In genomic region chr12:71977364-71977763, GRCm38 (mm10) we compare ENCODE assay signal across 21 mouse cellular contexts.
DNase-seq lines count a peak whose midpoint lies in the region; ATAC-seq and TF ChIP-seq lines count a peak whose summit lies in the region.
"Had no signal": no experiment of that assay in that cellular context is flagged by ENCODE, and none has a peak within 500 bp of the region (broad histone marks: within the 10 kb centered on the region; RNA-seq: fewer than 3 reads in every experiment).

No protein-coding gene starts in this region.

- H3K79me2 ChIP-seq in heart, adult 2 months (replicated peaks; ENCODE audit: control insufficient read depth, insufficient read depth, low read length), result no peaks in the 10 kb centered on the region

- no peak for ATAC-seq in heart, embryonic 15.5 days (replicated peaks; ENCODE audit: insufficient number of reproducible peaks, insufficient read depth, low FRiP score, low read depth)
- no peak for ATAC-seq in lung, embryonic 15.5 days (ENCODE audit: borderline replicate concordance, extremely low read depth, low FRiP score, low TSS enrichment)
- no peak for ATAC-seq in intestine, postnatal 0 days
- ATAC-seq: inflammation-experienced regulatory T-cells, adult 6 months; liver, embryonic 12.5 days had no signal

- no peaks in the 10 kb centered on the region for H3K9me3 ChIP-seq in heart, embryonic 15.5 days (replicated peaks)
- H3K9me3 ChIP-seq in lung, embryonic 15.5 days, result no peaks in the 10 kb centered on the region
- H3K9me3 ChIP-seq in intestine, postnatal 0 days (ENCODE audit: control insufficient read depth), result no peaks in the 10 kb centered on the region
- H3K9me3 ChIP-seq: embryonic facial prominence, embryonic 13.5 days; hindbrain, embryonic 12.5 days; limb, embryonic 13.5 days; liver, embryonic 12.5 days; midbrain, embryonic 10.5 days; neural tube, embryonic 13.5 days had no signal

- H3K4me1 ChIP-seq in heart, adult 2 months (ENCODE audit: control insufficient read depth, insufficient read depth, low read length), result peaks cover 20% of the 10 kb centered on the region
- H3K4me1 ChIP-seq in heart, embryonic 15.5 days (replicated peaks), result peaks cover 82% of the 10 kb centered on the region
- H3K4me1 ChIP-seq in lung, embryonic 15.5 days, result peaks cover 78% of the 10 kb centered on the region
- no peaks in the 10 kb centered on the region; the same call in 1 of the 2 replicates for H3K4me1 ChIP-seq in intestine, postnatal 0 days (replicated peaks; ENCODE audit: control insufficient read depth, insufficient read depth, low read length)

- intact Hi-C loops in heart, adult 2 months (cut with DNase I), result loop anchor here (2.0 to 5.0 kb wide), 2 partner anchors 145 to 210 kb away; no protein-coding TSS in a partner anchor
- intact Hi-C loops in heart, postnatal 36 days (cut with DNase I), result loop anchor here (2.0 to 5.0 kb wide), 2 partner anchors 90 to 147 kb away; partner anchors contain the start of gene Daam1

- no peak overlapping the region for H3K4me3 ChIP-seq in heart, adult 2 months
- H3K4me3 ChIP-seq in heart, embryonic 15.5 days, result no peak overlapping the region
- H3K4me3 ChIP-seq in lung, embryonic 15.5 days, result no peak overlapping the region
- no peak overlapping the region for H3K4me3 ChIP-seq in intestine, postnatal 0 days (ENCODE audit: low read depth, low read length)
- H3K4me3 ChIP-seq: embryonic facial prominence, embryonic 13.5 days; erythroblast, embryonic 14.5 days; hindbrain, embryonic 12.5 days; limb, embryonic 13.5 days; liver, embryonic 12.5 days; midbrain, embryonic 10.5 days; myocyte; neural tube, embryonic 13.5 days had no signal

- no peak for TF ChIP-seq CTCF in heart, adult 2 months (IDR thresholded peaks at IDR 0.05)
- no peak for TF ChIP-seq CTCF in intestine, postnatal 0 days (IDR thresholded peaks at IDR 0.05; ENCODE audit: low read depth)

- TF ChIP-seq POLR2A in heart, adult 2 months (IDR thresholded peaks at IDR 0.05; ENCODE audit: insufficient read depth, low read depth, low read length), result no peak

- H3K27ac ChIP-seq in heart, adult 2 months, result peak overlapping the region; percentile 62; the same call in 1 of the 2 replicates
- H3K27ac ChIP-seq in heart, embryonic 15.5 days, result peak overlapping the region; percentile 75
- peak overlapping the region; percentile 89 for H3K27ac ChIP-seq in lung, embryonic 15.5 days
- H3K27ac ChIP-seq in intestine, postnatal 0 days (ENCODE audit: low read depth, low read length), result no peak overlapping the region
- H3K27ac ChIP-seq: embryonic facial prominence, embryonic 13.5 days; hindbrain, embryonic 12.5 days; limb, embryonic 13.5 days; midbrain, embryonic 10.5 days; neural tube, embryonic 13.5 days had no signal

- TF ChIP-seq EP300 in heart, adult 2 months (IDR thresholded peaks at IDR 0.05; ENCODE audit: insufficient read depth, low read depth, low read length), result no peak

- H3K9ac ChIP-seq in heart, adult 2 months (ENCODE audit: low read depth, low read length), result 0 out of 2 replicates have a peak overlapping the region, but pooled peaks have one; percentile 9
- H3K9ac ChIP-seq in heart, embryonic 15.5 days, result no peak overlapping the region
- no peak overlapping the region for H3K9ac ChIP-seq in lung, embryonic 15.5 days
- H3K9ac ChIP-seq in intestine, postnatal 0 days (ENCODE audit: low read depth, low read length), result no peak overlapping the region
- H3K9ac ChIP-seq: embryonic facial prominence, embryonic 13.5 days; hindbrain, embryonic 12.5 days; limb, embryonic 13.5 days; liver, embryonic 12.5 days; neural tube, embryonic 13.5 days had no signal

- 92% methylated on average over 7 of the region's 7 CpGs for WGBS in heart, adult 2 months
- WGBS in heart, embryonic 15.5 days, result 87% methylated on average over 7 of the region's 7 CpGs
- WGBS in lung, embryonic 15.5 days, result 83% methylated on average over 7 of the region's 7 CpGs
- WGBS in intestine, postnatal 0 days, result 94% methylated on average over 7 of the region's 7 CpGs

- no peak overlapping the region for H3K4me2 ChIP-seq in heart, embryonic 15.5 days
- no peak overlapping the region for H3K4me2 ChIP-seq in lung, embryonic 15.5 days
- no peak overlapping the region for H3K4me2 ChIP-seq in intestine, postnatal 0 days (replicated peaks; ENCODE audit: low read depth)
- H3K4me2 ChIP-seq: embryonic facial prominence, embryonic 13.5 days; hindbrain, embryonic 12.5 days; limb, embryonic 13.5 days; liver, embryonic 12.5 days; neural tube, embryonic 13.5 days had no signal

- no peak for DNase-seq in heart, adult 2 months
- DNase-seq in heart, postnatal 36 days, result no peak
- DNase-seq in heart, postnatal 4 days, result no peak
- DNase-seq in lung, postnatal 25 days (ENCODE audit: low spot score), result no peak
- DNase-seq: adrenal gland, postnatal 14 days; cerebellum, adult 2 months; cerebellum, postnatal 25 days; kidney, postnatal 36 days; lung, adult 2 months had no signal

- no peaks in the 10 kb centered on the region for H3K27me3 ChIP-seq in heart, adult 2 months (ENCODE audit: control insufficient read depth, insufficient read depth, low read length)
- H3K27me3 ChIP-seq in heart, embryonic 15.5 days, result no peaks in the 10 kb centered on the region
- no peaks in the 10 kb centered on the region for H3K27me3 ChIP-seq in lung, embryonic 15.5 days
- H3K27me3 ChIP-seq in intestine, postnatal 0 days (replicated peaks; ENCODE audit: control insufficient read depth, insufficient read depth, low read length), result no peaks in the 10 kb centered on the region
- H3K27me3 ChIP-seq: embryonic facial prominence, embryonic 13.5 days; hindbrain, embryonic 12.5 days; limb, embryonic 13.5 days; liver, embryonic 12.5 days; neural tube, embryonic 13.5 days had no signal

- H3K36me3 ChIP-seq in heart, adult 2 months (ENCODE audit: control insufficient read depth, insufficient read depth, low read length), result peaks cover 45% of the 10 kb centered on the region
- H3K36me3 ChIP-seq in heart, embryonic 15.5 days, result peaks cover 35% of the 10 kb centered on the region
- peaks cover 23% of the 10 kb centered on the region for H3K36me3 ChIP-seq in lung, embryonic 15.5 days
- peaks cover 48% of the 10 kb centered on the region for H3K36me3 ChIP-seq in intestine, postnatal 0 days (ENCODE audit: control insufficient read depth, insufficient read depth)
